ENCODE assay signal across 8 mouse cellular contexts in the genomic region with DNA sequence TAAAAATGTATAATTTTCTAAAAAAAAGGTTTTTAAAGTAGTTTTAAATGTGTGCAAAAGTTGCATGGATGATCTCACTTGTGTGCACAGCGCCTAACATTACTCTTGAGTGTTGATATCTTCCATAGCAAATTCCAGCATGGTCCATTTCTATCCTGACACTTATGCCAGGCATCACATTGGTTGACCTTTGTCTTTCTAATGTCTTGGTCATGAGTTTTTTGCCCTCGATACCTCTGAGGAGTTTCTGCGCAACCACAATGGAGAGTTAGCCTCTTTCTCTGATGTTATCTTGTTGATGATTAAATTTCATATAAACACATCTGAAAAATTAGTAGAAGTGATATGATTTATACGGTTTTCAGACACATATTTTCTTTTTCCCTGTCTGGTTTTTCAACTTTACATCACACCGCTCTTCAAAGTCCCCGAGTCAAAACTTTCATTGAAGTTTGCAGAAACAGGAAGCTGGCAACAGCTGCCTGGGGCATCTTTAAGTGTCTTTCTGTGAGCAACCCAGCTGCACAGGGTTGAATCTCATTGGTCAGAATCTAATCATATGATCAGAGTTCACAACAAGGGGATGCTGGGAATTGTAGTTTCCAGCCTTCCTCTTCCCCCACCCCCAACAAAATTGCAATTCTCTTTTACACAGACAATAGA.
DNase-seq lines count a peak whose midpoint lies in the region; ATAC-seq and TF ChIP-seq lines count a peak whose summit lies in the region.

No protein-coding gene starts in this region.

- no peak overlapping the region for H3K9ac ChIP-seq in liver, embryonic 11.5 days (ENCODE audit: low read depth, low read length)
- H3K9ac ChIP-seq in liver, postnatal 0 days (replicated peaks) = no peak overlapping the region
- H3K9ac ChIP-seq in hindbrain, embryonic 15.5 days = no peak overlapping the region
- H3K9ac ChIP-seq in midbrain, embryonic 15.5 days = no peak overlapping the region

- H3K4me3 ChIP-seq in liver, embryonic 11.5 days (ENCODE audit: low read depth, low read length) = no peak overlapping the region
- H3K4me3 ChIP-seq in liver, postnatal 0 days (ENCODE audit: low read depth, low read length) = no peak overlapping the region
- no peak overlapping the region for H3K4me3 ChIP-seq in hindbrain, embryonic 15.5 days
- no peak overlapping the region for H3K4me3 ChIP-seq in midbrain, embryonic 15.5 days

- H3K27me3 ChIP-seq in liver, embryonic 11.5 days (replicated peaks; ENCODE audit: control insufficient read depth, insufficient read depth, low read length) = no peaks in the 10 kb centered on the region
- no peaks in the 10 kb centered on the region for H3K27me3 ChIP-seq in liver, postnatal 0 days (ENCODE audit: insufficient read depth, low read length)
- H3K27me3 ChIP-seq in hindbrain, embryonic 15.5 days = no peaks in the 10 kb centered on the region
- H3K27me3 ChIP-seq in midbrain, embryonic 15.5 days (replicated peaks) = no peaks in the 10 kb centered on the region

- no peak for TF ChIP-seq CTCF in liver, postnatal 0 days (IDR thresholded peaks at IDR 0.05; ENCODE audit: low read depth)

- ATAC-seq in liver, embryonic 11.5 days (replicated peaks; ENCODE audit: low FRiP score) = peak; percentile 64; the same call in 1 of the 2 replicates
- no peak for ATAC-seq in liver, postnatal 0 days
- ATAC-seq in hindbrain, embryonic 15.5 days (ENCODE audit: low FRiP score, low read depth) = peak; percentile 88
- peak; percentile 93 for ATAC-seq in midbrain, embryonic 15.5 days (replicated peaks)

- H3K36me3 ChIP-seq in liver, embryonic 11.5 days (ENCODE audit: control insufficient read depth, insufficient read depth, low read length) = no peaks in the 10 kb centered on the region
- H3K36me3 ChIP-seq in liver, postnatal 0 days (replicated peaks; ENCODE audit: insufficient read depth, low read length) = no peaks in the 10 kb centered on the region
- no peaks in the 10 kb centered on the region for H3K36me3 ChIP-seq in hindbrain, embryonic 15.5 days
- no peaks in the 10 kb centered on the region for H3K36me3 ChIP-seq in midbrain, embryonic 15.5 days (replicated peaks)

- WGBS in liver, embryonic 11.5 days = 69% methylated on average over 6 of the region's 6 CpGs
- 51% methylated on average over 6 of the region's 6 CpGs for WGBS in liver, postnatal 0 days (ENCODE audit: insufficient replicate concordance)
- WGBS in hindbrain, embryonic 15.5 days = 80% methylated on average over 6 of the region's 6 CpGs
- WGBS in midbrain, embryonic 15.5 days = 76% methylated on average over 6 of the region's 6 CpGs

- H3K9me3 ChIP-seq in liver, embryonic 11.5 days (ENCODE audit: control insufficient read depth, low read length) = no peaks in the 10 kb centered on the region
- H3K9me3 ChIP-seq in liver, postnatal 0 days (ENCODE audit: low read length) = no peaks in the 10 kb centered on the region
- H3K9me3 ChIP-seq in hindbrain, embryonic 15.5 days = no peaks in the 10 kb centered on the region
- H3K9me3 ChIP-seq in midbrain, embryonic 15.5 days = no peaks in the 10 kb centered on the region

- H3K4me1 ChIP-seq in liver, embryonic 11.5 days (replicated peaks; ENCODE audit: control insufficient read depth, insufficient read depth, low read length) = no peaks in the 10 kb centered on the region
- H3K4me1 ChIP-seq in liver, postnatal 0 days (ENCODE audit: insufficient read depth) = no peaks in the 10 kb centered on the region
- H3K4me1 ChIP-seq in hindbrain, embryonic 15.5 days (replicated peaks) = peaks cover 4% of the 10 kb centered on the region
- H3K4me1 ChIP-seq in midbrain, embryonic 15.5 days = peaks cover 7% of the 10 kb centered on the region; the same call in 1 of the 2 replicates

- no peak for DNase-seq in liver, embryonic 11.5 days (ENCODE audit: low spot score)
- no peak for DNase-seq in liver, postnatal 0 days
- peak; percentile 13 for DNase-seq in c-Kit-positive CD71-negative TER-119-negative erythroid progenitor cells, embryonic 14.5 days (ENCODE audit: low read depth)
- no peak for DNase-seq in urinary bladder, postnatal 4 days (ENCODE audit: low spot score in 2 of 2)
- no peak for DNase-seq in frontal cortex, postnatal 14 days (ENCODE audit: low spot score in 2 of 2)
- no peak for DNase-seq in spleen, postnatal 10 days (ENCODE audit: low spot score in 2 of 2)

- no peak for TF ChIP-seq EP300 in liver, postnatal 0 days (IDR thresholded peaks at IDR 0.05; ENCODE audit: low read depth)

- no peak overlapping the region for H3K27ac ChIP-seq in liver, embryonic 11.5 days (ENCODE audit: low read depth, low read length)
- H3K27ac ChIP-seq in liver, postnatal 0 days (ENCODE audit: low read depth) = no peak overlapping the region
- H3K27ac ChIP-seq in hindbrain, embryonic 15.5 days (replicated peaks) = no peak overlapping the region
- no peak overlapping the region; the same call in 1 of the 2 replicates for H3K27ac ChIP-seq in midbrain, embryonic 15.5 days

- H3K4me2 ChIP-seq in liver, embryonic 11.5 days = no peak overlapping the region
- H3K4me2 ChIP-seq in liver, postnatal 0 days (ENCODE audit: low read depth, low read length) = no peak overlapping the region
- H3K4me2 ChIP-seq in hindbrain, embryonic 15.5 days = no peak overlapping the region
- no peak overlapping the region for H3K4me2 ChIP-seq in midbrain, embryonic 15.5 days
